Mouse (Mus musculus) bone marrow, adult 2 months (tissue): ENCODE data around the gene Rtn1.

Experiments
- CTCF ChIP-seq: fragments of 200-500 bp; IDR thresholded peaks from 2 replicates; pipeline ENCODE4 v1.5.1; 2011; ENCODE audit warnings: low read length, control low read depth; ENCODE audit not compliant: control insufficient read depth, insufficient read depth
- POLR2A ChIP-seq: fragments of 200-500 bp; IDR thresholded peaks from 2 replicates; pipeline ENCODE4 v1.6.1; 2011; ENCODE audit warnings: low read depth, mild to moderate bottlenecking, control low read depth, low read length, borderline replicate concordance; ENCODE audit not compliant: control insufficient read depth

DNA sequence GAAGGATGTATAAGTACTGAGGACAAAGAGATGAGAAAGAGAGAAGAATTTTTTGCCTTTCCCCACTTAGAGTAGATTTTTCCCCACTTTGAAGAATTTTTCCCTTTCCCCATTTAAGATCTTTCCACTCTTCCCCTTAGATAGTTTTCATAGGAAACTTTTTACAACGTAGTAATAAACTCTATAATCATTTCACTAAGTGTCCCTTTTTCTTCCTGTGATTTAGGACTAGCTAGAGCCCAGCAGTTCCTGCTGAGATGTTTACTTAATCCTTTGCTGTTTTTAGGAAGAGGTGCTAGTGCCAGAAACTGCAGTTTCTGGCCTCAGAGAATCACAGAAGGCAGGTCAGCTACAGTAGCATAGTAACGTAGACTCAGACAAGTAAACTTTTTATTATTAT lies 116.3 kb downstream of the Rtn1 start:
- no peak for TF ChIP-seq CTCF
- no peak for TF ChIP-seq POLR2A
